Mouse (Mus musculus) testis, adult 2 months (tissue): ENCODE measurements around the gene Rcc2. TPM values are rescaled to one million over a fixed set of nuclear protein-coding genes. Genes with fewer than 3 reads are reported as not detected.

Experiments
- H3K27ac ChIP-seq: fragments of 200-500 bp; 2 replicates; pipeline ENCODE4 v1.5.1; 2012; ENCODE audit warnings: low read depth, low read length; ENCODE audit not compliant: control insufficient read depth, insufficient read depth
- H3K27me3 ChIP-seq: fragments of 200-500 bp; 2 replicates; pipeline ENCODE4 v1.6.1; 2012; ENCODE audit warnings: mild to moderate bottlenecking, low read length, moderate library complexity; ENCODE audit not compliant: control insufficient read depth, insufficient read depth
- H3K36me3 ChIP-seq: fragments of 200-500 bp; 2 replicates; pipeline ENCODE4 v1.6.1; 2012; ENCODE audit warnings: mild to moderate bottlenecking, low read length; ENCODE audit not compliant: control insufficient read depth, insufficient read depth
- H3K4me1 ChIP-seq: fragments of 200-500 bp; 2 replicates; pipeline ENCODE4 v1.6.1; 2012; ENCODE audit warnings: low read length; ENCODE audit not compliant: control insufficient read depth, insufficient read depth
- H3K4me3 ChIP-seq: fragments of 200-500 bp; 2 replicates; pipeline ENCODE4 v1.5.1; 2012; ENCODE audit warnings: low read depth, mild to moderate bottlenecking, low read length, moderate library complexity, mixed read lengths; ENCODE audit not compliant: control insufficient read depth
- CTCF ChIP-seq: fragments of 200-500 bp; IDR thresholded peaks from 2 replicates; pipeline ENCODE4 v1.5.1; 2012; ENCODE audit warnings: low read depth, mild to moderate bottlenecking, inconsistent platforms, low read length, moderate library complexity; ENCODE audit not compliant: control insufficient read depth, insufficient read depth, insufficient replicate concordance
- POLR2A ChIP-seq: fragments of 200-500 bp; IDR thresholded peaks from 2 replicates; pipeline ENCODE4 v1.6.1; 2012; ENCODE audit warnings: low read depth, mild to moderate bottlenecking, inconsistent platforms, low read length, moderate library complexity; ENCODE audit not compliant: control insufficient read depth
- polyA plus RNA-seq: library from polyadenylated mRNA; depleted of rRNA; stranded (reverse); fragments of >200 nt; gene quantifications from 2 replicates; pipeline ENCODE4 v1.2.3, GENCODE M21; 2012

The Rcc2 gene
- polyA plus RNA-seq, 1 experiment: 32.1 TPM

DNA sequence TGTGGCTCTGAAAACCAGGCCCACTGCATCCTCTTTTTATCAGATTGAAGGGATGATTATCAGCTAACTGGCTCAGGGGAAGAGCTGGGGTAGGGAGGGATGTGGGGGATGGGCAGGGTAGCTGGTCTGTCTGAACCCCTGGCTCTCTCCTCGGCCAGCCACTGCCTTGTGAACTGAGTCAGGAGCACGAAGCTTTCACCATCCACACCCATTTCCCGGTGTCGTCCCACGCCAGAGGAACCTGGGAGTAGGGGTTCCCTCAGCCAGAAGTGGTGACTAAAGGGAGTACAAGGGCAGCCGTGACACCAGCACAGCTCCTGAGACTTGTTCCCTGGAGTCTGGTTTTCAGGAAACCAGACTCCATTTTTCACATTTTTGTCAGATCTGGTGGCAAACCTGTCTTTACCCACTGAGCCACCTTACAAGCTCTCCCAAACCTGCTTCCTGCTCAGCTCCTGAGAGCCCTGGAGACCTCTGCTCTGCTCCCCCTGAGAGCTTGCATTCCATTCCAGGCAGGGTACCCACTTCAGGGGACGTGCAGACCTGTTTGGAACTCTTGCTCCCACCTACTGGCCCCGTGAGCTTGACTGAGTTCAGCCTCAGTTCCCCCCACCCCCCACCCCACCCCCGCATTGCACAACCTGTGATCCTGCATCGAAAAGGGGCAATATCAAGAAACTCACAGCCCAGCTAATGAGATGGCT lies 37.3 kb upstream of the Rcc2 start:
- H3K36me3 ChIP-seq: no peaks in the 10 kb centered on the region
- no peaks in the 10 kb centered on the region; the same call in 1 of the 2 replicates for H3K4me1 ChIP-seq
- no peak overlapping the region for H3K27ac ChIP-seq
- TF ChIP-seq CTCF: no peak
- no peak for TF ChIP-seq POLR2A
- H3K4me3 ChIP-seq: no peak overlapping the region
- no peaks in the 10 kb centered on the region for H3K27me3 ChIP-seq

DNA sequence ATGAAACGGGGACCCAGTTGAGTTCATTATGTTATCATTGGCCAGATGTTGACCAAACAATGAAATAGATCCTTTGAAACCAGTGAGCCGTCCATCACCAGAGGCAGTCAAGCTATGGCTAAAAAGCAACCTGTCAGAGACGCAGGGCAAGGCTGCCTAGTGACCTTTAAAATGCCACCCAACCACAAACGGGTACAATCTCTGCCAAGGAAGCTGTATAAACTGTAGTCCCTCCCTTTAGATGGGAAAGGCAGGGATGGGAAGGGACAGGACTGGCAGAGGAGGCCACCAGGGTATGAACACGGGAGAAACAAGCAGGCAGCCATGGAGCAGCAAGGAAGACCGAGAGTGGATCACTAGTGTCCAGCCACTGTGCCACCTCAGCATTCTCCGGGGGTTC lies 35.3 kb upstream of the Rcc2 start:
- Histone ChIP-seq H3K36me3 (no peaks in the 10 kb centered on the region), H3K4me1 (no peaks in the 10 kb centered on the region; the same call in 1 of the 2 replicates), H3K27me3 (no peaks in the 10 kb centered on the region), H3K27ac (no peak overlapping the region), H3K4me3 (no peak overlapping the region)
- no peak for TF ChIP-seq CTCF
- TF ChIP-seq POLR2A: no peak

DNA sequence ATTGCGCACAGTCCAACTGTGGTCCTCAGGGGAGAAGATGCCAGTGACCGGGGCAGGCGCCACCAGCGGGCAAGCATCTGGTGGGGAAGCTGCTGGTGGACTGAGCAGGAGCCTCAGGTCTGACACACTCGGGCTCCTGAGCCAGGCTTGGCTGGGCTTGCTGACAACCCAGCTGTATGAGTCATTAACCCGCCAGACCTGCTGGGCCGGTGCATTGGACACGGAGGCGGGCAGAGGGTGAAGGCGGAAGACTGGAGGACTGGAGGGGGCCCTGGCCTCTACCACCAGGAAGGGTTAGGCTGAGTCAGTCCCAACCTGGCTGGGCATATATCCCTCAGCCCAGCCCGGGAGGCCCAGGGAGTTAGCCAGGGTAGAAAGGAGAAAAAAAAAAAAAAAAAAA lies 34.6 kb upstream of the Rcc2 start, which contains the start of gene Arhgef10l:
Gene Arhgef10l (minus strand): TSS at position 253 of the 400 bp plus-strand sequence.
- H3K27me3 ChIP-seq: no peaks in the 10 kb centered on the region
- TF ChIP-seq CTCF (no peak), POLR2A (no peak)
- no peak within 1 kb of the TSS for H3K27ac ChIP-seq
- no peaks in the 10 kb centered on the region for H3K36me3 ChIP-seq
- H3K4me1 ChIP-seq: no peaks in the 10 kb centered on the region; the same call in 1 of the 2 replicates
- H3K4me3 ChIP-seq: no peak within 1 kb of the TSS

DNA sequence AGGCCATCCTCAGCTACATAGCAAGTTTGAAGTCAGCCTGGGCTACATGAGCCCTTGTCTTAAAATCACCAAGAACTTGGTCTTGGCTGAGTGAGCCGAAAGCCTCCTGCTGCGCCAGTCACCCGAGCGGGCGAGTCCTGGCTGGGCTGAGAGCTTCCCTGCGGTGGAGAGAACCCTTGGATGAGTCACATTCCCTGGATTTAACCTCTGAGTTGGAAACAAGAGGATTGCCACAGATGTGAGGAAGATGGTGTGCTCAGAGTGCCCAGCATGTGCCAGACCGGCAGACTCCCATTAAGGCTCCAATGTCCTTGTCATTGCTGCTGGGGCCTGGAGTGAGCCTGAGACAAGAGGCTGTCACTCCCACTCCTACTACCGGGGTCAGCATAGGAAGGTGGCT lies 32.5 kb upstream of the Rcc2 start:
- TF ChIP-seq POLR2A (no peak), CTCF (no peak)
- no peaks in the 10 kb centered on the region for H3K36me3 ChIP-seq

DNA sequence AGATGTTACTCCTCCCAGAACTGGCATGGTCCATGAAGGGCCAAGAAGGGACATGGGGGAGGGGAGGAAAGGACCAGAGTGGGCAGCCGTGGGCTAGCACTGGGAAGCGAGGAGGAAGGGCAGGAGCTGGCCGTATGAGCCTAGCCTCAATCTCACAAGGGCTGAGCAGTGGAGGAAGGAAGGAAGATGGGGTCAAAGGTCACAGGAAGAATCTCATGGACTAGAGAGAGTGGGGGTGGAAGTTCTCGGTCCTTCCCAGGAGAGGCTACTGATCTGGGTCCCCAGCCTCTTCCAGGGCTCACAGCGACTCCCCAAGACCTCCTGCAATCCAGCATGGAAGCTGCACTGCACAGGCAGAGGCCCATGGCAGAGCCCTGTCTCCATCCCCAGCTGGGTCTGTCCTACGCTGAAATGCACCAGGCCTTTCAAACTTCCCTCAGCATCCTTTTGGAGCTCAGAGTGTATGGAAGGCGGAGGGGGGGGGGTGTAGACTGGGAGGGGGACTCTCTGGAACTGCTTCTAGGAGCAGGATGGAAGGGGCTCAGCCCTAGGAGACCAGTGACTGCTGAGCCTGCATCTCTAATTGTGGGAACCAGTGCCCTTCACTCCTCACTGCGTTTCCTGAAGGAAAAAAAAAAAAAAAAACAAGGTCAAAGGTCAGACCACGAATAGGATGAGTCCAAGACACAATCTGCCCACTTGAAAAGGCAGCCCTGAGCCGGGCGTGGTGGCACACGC lies 26.6 kb upstream of the Rcc2 start:
- TF ChIP-seq POLR2A (no peak), CTCF (no peak)
- H3K27ac ChIP-seq: no peak overlapping the region
- no peaks in the 10 kb centered on the region; the same call in 1 of the 2 replicates for H3K4me1 ChIP-seq
- H3K4me3 ChIP-seq: no peak overlapping the region
- H3K27me3 ChIP-seq: no peaks in the 10 kb centered on the region
- H3K36me3 ChIP-seq: no peaks in the 10 kb centered on the region

More for the DNA sequence above, 32.5 kb upstream of the Rcc2 start:
- Histone ChIP-seq H3K4me1 (no peaks in the 10 kb centered on the region; the same call in 1 of the 2 replicates), H3K27ac (no peak overlapping the region), H3K27me3 (no peaks in the 10 kb centered on the region), H3K4me3 (no peak overlapping the region)

DNA sequence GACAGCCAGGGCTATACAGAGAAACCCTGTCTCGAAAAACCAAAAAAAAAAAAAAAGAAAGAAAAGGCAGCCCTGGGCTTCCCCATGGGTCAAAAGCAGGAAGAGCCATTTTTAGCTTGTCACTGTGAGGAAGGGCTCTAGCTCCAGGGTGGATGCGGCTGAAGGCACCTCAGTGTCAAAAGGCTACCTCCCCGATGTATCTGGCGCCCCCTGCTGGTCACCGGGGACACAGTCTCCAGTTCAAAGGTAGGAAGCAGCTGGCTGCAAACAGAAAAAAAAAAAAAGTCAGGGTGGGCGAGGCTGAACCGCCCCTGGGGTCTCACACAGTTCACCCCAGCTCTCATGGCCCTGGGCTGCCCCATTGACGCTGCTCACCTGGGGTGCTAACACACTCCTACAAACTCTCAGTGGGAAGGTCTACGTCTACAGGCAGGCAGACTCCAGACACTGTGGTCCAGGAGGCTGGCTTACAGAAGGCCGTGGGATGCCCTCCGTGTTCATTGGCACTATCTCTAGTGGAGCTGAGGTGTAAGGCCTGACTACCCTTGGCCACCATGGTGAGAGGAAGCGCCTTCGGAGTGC lies 25.9 kb upstream of the Rcc2 start:
- H3K36me3 ChIP-seq: no peaks in the 10 kb centered on the region
- H3K27me3 ChIP-seq: no peaks in the 10 kb centered on the region
- no peak overlapping the region for H3K4me3 ChIP-seq
- H3K4me1 ChIP-seq: no peaks in the 10 kb centered on the region; the same call in 1 of the 2 replicates
- TF ChIP-seq POLR2A (no peak), CTCF (peak; percentile 92)
- no peak overlapping the region for H3K27ac ChIP-seq

DNA sequence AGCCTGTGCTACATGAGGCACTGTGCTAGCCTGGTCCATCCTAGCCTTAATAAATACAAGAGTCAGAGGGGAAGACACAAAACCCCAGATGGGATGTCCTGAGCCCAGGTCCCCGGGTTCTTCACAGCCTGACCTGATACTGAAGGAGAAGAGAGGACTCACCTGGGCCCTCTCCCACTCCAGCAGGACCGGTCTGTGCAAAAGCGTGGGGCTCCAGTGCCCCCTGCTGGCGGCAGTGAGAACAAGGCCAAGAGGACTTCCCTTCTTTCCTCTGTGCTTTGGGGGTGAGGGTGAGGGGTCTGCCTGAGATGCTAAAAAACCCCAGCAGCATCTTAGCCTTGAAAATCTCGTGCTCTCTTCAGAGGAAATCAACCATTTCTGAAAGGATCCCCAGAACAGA lies 21.3 kb upstream of the Rcc2 start:
- H3K27me3 ChIP-seq: no peaks in the 10 kb centered on the region
- no peaks in the 10 kb centered on the region for H3K36me3 ChIP-seq
- no peak overlapping the region for H3K4me3 ChIP-seq
- TF ChIP-seq POLR2A: no peak
- TF ChIP-seq CTCF: peak; percentile 74; the same call in 1 of the 2 replicates
- H3K4me1 ChIP-seq: 0 out of 2 replicates have a peak, but pooled peaks cover 5% of the 10 kb centered on the region
- no peak overlapping the region for H3K27ac ChIP-seq
